Mouse (Mus musculus) lung, postnatal 4 days (tissue): ENCODE results near the gene Samd11.

Source experiments
- DNase-seq, 2 experiments: peaks; one replicate each; pipeline ENCODE4 v3.0.0; 2021

Gene Samd11

DNA sequence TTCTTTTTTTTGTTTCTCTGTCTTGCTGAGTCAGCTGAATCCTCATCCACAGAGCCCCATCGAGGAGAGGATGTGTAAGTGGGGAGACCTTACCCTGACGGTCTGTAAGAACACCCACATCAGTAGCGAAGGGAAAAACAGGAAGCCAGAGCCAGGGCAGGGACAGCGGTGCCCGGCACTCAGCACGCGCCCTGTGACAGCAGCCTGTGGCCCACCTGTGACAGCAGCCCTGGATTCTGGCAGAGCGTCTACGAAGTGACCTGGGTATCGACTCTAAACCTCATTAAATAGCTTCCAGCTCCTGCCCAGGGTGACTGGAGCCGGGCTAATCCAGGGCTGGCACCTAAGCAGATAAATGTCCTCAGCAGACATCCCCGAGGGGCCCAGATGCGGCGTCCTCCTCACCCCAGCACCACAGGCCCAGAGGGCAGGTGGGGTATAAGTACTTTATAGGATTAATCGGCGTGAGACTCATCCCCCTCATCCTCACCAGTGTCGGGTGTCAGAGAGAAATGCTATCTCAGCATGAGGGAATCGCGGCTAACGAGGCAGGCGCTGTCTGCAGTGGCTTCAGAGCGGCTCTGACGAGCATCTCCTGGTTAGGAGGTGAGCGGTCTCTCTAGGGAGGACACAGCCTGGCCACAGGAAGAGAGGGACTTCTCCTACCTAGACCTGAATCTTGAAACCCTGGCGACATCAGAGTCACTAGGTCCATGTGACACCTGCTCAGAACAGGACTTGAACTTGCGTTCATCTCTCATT lies at the start of gene Samd11:
TSS of gene Samd11 (minus strand) at position 580 of the 762 bp plus-strand sequence.
- DNase-seq, result no peak

DNA sequence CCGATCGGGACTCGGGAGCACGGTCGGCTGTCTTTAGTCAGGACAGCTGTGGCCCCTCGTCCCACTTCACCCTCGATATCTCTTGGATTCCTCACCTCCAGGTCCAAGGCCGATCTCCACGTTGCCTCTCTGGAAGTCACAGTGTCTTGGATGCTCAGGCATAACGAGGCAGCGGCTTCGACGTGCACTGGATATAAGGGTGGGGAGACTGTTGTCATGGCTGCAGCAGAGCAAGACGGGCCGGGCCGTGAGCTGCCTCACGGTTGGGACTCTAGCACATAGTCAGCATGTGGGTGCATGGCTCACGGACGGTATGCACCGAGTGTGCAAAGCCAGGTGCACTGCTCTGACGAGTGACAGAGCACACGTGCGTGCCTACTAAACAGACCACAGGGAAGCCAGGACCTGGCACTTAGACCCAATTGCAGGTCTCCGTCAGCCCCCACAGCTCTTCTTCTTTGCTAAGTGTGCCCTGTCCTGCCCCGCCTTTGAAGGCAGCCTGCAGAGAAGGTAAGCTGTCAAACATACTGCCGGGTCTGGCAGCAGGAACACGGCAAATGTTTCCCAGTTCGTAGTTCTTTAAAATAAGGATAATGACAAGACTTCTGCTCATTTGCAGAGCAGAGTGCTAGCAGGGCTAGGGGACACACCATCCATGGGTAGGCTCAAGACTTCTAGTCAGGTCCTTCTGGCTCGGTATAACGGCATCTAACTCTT lies 938 bp downstream of the Samd11 start:
- no peak for DNase-seq

- no peak for DNase-seq
Observed at GRCm38 (mm10) chr4:156253043-156253442, 2.4 kb downstream of the Samd11 start.

GRCm38 (mm10) chr4:156252619-156253018 lies 2.8 kb downstream of the Samd11 start:
- DNase-seq, result no peak

DNA sequence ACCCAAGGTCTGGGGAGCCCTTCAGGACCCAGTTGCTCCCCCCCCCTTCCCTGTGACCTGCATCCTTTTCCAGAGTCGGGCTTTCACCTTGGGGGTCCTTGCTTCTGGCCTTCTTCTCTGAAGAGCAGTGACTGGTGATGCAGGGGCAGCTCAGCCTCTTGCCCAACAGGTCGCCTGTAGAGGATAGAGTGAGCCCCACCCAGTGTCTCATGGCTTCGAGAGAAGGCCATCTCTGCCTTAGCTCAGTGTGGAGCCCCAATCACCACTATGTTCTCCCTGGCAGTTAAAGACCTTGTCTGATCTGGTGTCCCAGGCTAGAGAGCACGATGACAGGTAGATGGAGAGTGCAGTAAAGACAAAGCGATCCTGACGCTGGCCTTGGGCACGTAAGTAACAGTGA lies 3.3 kb downstream of the Samd11 start:
- DNase-seq, result no peak

GRCm38 (mm10) chr4:156251081-156251480 lies 4.4 kb downstream of the Samd11 start:
- DNase-seq, result no peak

- DNase-seq, result no peak
Observed at GRCm38 (mm10) chr4:156249567-156249966, 5.9 kb downstream of the Samd11 start.

GRCm38 (mm10) chr4:156236651-156237447 lies 18.6 kb downstream of the Samd11 start:
- no peak for DNase-seq

DNA sequence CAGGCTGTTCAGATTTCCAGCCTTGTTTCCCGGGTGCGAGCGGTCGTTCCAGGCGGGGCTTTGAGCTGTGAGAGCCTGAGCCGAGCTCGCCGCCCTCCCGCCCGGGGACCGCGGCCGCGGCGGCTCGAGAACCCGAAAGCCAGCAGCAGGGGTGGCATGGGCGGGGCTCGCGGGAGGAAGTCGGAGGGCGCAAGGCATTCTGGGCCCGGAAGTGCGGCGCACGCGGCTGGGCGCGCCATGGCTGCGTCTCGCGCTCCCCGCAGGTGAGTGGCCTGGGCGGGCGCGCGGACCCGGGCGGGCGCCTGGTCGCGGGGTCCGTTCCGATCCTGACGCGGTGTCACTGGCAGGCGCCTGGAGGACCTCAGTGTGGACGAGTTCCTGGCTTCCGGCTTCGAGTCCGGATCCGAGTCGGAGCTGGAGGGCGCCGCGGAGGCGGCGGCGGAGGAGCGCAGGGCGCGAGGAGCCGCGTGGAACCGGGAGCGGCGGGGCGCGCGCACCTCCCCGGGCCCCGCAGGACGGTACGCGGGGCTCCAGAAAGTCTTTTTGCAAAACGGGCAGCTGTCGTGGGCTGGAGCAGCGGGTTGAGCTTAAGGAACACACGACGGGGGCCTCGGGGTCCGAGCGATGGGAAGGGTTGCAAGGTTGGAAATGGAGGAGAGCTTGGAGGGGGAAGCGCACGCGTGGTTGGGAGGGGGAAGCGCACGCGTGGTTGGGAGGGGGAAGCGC lies 19.5 kb downstream of the Samd11 start, which contains the start of gene Noc2l:
TSS of gene Noc2l (plus strand) at position 203 of the 726 bp plus-strand sequence.
- DNase-seq, result peak; percentile 93 to 94

DNA sequence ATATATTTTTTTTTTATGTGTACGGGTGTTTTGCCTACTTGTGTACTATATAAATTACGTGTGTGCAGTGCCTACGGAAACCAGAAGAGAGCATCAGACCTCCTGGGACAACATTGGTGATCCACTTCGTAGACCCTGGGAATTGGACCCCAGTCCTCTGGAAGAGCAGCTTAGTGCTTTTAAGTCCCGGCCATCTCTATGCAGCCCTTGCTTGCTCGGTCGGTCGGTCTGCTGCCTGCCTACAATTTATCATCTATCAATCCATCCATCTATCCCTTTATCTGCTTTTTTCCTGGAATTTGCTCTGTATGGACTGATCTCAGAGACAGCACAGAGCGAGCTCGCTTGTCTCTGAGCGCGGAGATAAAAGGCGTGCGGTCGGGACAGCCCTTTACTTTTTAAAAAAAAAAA lies 20.1 kb downstream of the Samd11 start:
- DNase-seq, result peak in 1 of 2 experiments; percentile 26

- peak; percentile 81 to 87 for DNase-seq
Observed at GRCm38 (mm10) chr4:156234701-156235213, 20.7 kb downstream of the Samd11 start, which contains the start of gene Plekhn1. Gene Plekhn1 (minus strand): TSS chr4:156234857.

GRCm38 (mm10) chr4:156234021-156234501 lies 21.4 kb downstream of the Samd11 start:
- peak in 1 of 2 experiments; percentile 34 for DNase-seq

- peak; percentile 39 to 56 for DNase-seq
Observed at GRCm38 (mm10) chr4:156228393-156229024, 26.9 kb downstream of the Samd11 start.

DNA sequence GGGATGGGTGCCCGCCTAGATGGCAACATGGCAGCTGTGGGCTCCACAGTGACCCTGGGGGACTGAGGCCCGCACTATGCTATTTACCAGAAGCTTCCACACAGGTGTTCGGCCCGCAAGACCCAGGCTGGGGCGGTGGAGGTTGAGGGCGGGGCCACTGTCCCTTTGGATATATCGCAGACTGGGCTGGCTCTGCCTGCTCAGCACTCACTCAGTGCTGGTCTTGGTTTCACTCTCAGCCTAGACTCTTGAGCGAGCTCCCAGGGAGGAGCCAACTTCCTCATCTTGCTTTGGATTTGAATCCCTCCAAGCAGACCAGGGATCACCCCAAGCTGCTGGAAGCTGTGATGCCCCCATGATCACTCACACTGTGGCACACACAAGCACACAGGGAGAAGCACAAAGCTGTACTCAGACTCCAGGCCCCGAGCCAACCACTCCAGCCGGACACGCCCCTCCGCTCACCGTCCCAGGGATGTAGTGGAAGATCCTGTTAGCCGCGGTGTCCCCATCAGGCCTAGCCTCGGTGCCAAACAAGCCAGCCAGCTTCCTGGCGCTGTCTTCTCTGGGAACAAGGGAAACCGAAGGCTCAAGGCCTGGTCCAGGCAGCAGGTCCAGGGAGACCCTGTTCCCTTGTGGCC lies 27.6 kb downstream of the Samd11 start:
- DNase-seq, result peak; percentile 58 to 67

DNA sequence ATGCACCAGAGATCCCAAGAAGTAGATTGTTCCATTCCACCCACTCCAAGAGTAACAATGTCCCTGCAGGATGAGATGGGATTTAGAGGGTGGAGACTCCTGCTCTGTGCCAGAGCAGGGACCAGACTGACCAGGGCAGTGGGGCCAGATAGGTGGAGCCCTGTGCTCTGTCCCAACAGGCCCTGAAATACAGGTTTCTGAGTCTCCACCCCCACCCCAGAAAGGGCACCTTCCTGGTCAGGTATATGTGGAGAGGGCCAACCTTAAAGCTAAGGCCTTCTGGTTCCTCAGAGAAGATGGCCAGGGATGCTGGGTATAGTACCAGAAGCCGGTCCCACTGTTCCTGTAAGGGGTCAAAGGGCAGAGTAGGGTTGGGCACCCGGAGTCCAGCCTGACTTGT lies 31.2 kb downstream of the Samd11 start:
- DNase-seq, result no peak

- DNase-seq, result peak in 1 of 2 experiments; percentile 8
Observed at GRCm38 (mm10) chr4:156219936-156220335, 35.5 kb downstream of the Samd11 start.

DNA sequence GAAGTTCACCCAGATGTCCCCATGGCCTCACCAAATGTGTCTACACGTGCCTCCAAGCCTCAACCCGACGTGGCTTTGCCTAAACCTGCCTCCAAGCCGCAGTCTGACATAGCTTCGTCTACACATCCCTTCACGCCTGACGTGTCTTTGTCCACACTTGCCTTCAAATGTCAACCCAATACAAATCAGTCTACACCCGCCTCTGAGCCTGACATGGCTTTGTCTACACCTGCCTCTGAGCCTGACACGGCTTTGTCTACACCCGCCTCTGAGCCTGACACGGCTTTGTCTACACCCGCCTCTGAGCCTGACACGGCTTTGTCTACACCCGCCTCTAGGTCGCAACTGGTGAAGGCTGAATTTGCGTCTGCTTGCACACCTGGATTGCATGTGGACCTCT lies 37.6 kb downstream of the Samd11 start:
- peak in 1 of 2 experiments; percentile 40 for DNase-seq

- peak in 1 of 2 experiments; percentile 21 for DNase-seq
Observed at GRCm38 (mm10) chr4:156217022-156217669, 38.3 kb downstream of the Samd11 start.

- peak in 1 of 2 experiments; percentile 8 for DNase-seq
Observed at GRCm38 (mm10) chr4:156216196-156216595, 39.3 kb downstream of the Samd11 start.

- DNase-seq, result peak; percentile 37 to 41
Observed at GRCm38 (mm10) chr4:156215649-156216048, 39.8 kb downstream of the Samd11 start, which contains the start of gene Perm1. Gene Perm1 (plus strand): TSS chr4:156215868.
